Mouse (Mus musculus) gastrocnemius, postnatal 10 days (tissue): ENCODE measurements around the gene Adamts15. TPM values are rescaled to one million over a fixed set of nuclear protein-coding genes. Genes with fewer than 3 reads are reported as not detected.

ENCODE experiments used
- DNase-seq: peaks from one replicate; pipeline ENCODE4 v3.0.0; 2021; ENCODE audit warnings: mixed read lengths
- total RNA-seq, 2 experiments: library from RNA; stranded (reverse); gene quantifications; 2 replicates each; pipeline ENCODE4 v1.2.3; 2021

Gene Adamts15
- total RNA-seq, 2 experiments from 2014 or later: 6.1 to 6.8 TPM

DNA sequence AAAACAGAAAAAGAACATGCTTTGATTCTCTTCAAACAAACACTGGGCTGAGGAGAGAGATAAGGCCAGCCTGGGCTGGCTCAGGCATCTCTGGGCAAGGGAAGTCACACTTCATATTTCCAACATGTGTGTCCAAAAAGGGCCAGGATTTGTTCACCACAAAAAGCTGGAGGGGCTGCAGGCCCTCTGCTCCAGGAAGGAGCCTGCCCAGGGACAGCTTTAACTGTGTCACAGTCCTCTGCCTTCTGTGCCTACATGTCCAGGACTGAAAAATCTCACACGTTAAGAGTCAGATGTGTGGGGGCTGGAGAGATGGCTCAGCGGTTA lies 42.3 kb downstream of the Adamts15 start:
- DNase-seq: no peak

DNA sequence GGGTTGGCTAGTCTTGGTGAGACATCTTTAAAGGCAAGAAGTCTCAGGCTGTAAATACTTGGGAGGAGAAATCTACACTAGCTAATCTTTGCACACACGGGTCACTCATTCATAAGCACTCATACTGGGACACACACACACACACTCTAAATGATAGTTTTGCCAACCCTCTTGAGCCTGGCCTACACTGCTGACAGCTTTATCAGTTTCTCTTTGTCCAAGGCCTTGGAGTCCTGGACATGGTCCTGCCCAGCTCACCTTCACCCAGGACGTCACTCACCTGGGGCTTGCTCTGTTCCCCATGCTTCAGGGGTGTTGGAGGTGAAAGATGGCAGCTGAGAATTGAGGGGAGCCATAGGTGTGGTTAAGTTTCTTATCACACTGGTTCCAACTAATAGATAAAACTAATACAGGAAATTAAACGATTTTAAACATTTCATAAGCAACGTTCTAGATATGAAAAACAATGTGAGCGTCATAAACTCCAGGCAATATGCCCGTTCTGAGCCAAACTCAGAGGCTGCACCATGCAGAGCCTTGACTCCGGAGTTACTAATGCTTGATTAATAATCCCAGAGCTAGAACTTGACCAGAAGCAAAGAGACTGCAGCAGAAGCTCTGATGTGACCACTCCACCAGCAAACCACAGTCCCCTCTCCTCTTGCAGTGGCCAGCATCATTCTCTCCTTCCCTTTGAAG lies 42.9 kb downstream of the Adamts15 start:
- DNase-seq: no peak

DNA sequence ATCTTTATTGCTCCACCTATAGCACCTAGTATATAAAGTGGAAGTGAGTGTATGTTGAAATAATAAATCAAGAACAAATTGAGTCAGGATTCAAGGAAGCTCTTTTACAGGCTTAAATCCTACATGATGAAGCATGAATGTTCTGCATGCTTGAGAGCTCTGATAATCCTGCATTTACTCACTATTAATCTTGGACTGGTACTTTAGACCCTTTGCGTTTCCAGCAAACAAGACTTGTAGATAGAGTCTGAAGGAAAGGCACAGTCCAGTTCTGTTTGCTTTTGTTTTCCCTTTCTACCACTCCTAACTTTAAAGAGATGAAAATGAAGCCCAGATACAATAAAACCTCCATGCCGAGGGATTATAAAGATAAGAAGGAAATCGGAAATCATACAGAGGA lies 45.7 kb downstream of the Adamts15 start:
- DNase-seq: no peak

DNA sequence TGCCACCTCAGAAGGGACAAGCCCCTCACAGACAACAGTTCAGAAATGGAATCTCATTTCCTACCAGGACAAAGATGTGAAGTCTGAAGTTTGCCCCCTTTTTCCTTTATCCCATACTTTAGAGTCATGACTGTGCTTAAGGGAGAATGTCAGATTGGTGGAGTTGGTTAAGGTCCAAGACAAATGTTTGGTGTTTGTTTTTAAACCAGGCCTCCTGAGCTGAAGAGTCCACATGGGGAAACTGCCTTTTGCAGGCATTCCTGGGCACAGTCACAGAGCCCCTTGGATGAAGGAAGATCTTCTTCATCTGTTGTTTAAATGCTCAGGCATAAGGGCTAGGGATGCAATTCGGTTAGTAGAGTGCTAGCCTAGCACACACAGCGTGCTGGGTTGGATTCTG lies 66.4 kb downstream of the Adamts15 start:
- no peak for DNase-seq

DNA sequence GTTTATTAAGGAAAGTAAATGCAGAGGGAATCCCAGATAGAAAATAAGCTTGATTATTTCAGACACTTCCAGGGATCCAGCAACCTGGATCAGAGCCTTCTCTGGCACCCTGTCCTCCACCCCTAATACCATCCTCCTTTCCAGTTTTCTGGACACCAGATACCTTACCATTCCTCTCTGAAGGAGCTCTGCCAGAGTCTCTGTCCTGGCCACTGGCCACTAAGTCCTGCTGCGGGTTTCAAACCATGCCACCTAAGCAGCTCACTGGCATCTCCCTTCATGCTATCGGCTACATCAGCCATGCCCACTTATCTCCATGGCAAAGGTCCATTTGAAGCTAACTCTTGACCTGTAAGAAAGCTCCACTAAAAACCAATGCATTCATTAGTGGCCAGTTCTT lies 70.4 kb downstream of the Adamts15 start:
- DNase-seq: peak; percentile 53

DNA sequence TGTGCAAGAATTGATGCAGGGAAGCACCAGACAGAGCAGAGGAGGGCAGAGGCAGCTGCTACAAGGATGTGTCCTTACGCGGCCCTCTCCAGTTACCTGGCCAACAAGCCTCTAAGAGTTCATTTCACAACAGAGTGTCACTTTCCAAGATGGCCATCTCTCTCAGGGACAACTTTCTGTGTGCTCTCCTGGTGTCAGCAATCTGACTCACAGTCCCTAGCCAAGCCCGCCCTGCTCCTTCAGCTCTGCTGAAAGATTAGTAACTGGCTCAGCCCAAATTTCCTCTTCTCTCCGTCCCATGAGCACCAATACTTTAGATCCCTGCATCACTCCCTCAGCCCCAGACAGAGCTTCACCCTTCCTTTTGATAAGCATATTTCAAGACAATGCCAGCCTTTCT lies 72.3 kb downstream of the Adamts15 start:
- DNase-seq: no peak

DNA sequence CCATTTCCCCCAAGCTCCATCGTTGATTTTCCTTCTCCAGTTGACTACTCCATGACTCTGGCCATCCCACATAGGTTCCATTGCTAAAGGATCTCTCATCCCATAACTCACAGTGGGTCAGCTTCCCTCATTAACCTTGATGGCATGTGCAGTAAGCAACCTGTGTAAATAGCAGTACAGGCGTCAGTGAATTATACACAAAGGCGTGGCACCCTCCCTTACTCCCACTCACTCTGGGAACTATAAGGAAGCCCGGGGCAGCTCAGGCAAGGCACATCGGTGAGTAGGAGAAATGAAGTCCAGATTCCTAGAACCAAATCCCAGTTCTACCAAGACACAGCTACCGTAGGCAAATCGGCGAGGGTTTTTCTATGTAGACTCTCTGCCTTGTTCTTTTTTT lies 72.8 kb downstream of the Adamts15 start:
- DNase-seq: no peak

Other genes with a start within 250 kb of the Adamts15 start
- 10 to 100 TPM; 10.1 to 11.8 TPM for gene Adamts8, start 20.1 kb upstream of the Adamts15 start, total RNA-seq
- 10 to 100 TPM; 41.4 to 42.8 TPM for gene Zbtb44, start 108.2 kb upstream of the Adamts15 start, total RNA-seq
- under 1 TPM; 0.20 to 0.66 TPM for gene St14, start 209.4 kb upstream of the Adamts15 start, total RNA-seq